Mouse (Mus musculus): ENCODE measurements around the gene Ankrd55.

GRCm38 (mm10) chr13:112385040-112385439 is 96.8 kb downstream of the Ankrd55 start:
- TF ChIP-seq TCF12 (IDR thresholded peaks at IDR 0.05; ENCODE audit: low read depth, low read length) (no peak), POLR2AphosphoS2 (IDR thresholded peaks at IDR 0.05; ENCODE audit: low read length) (no peak), USF1 (IDR thresholded peaks at IDR 0.05; ENCODE audit: low read depth, low read length) (no peak), UBTF (IDR thresholded peaks at IDR 0.05; ENCODE audit: borderline replicate concordance, insufficient read depth, low read depth, low read length) (no peak), GABPA (IDR thresholded peaks at IDR 0.05; ENCODE audit: low read depth, low read length) (no peak), POLR2A (IDR thresholded peaks at IDR 0.05; ENCODE audit: control insufficient read depth in 1 of 2, insufficient read depth in 1 of 2, low read depth in 1 of 2, low read length in 2 of 2, poor library complexity in 1 of 2) (no peak), CTCF (IDR thresholded peaks at IDR 0.05 in 2 of 3, conservative IDR thresholded peaks at IDR 0.05 in 1 of 3; ENCODE audit: control insufficient read depth in 1 of 3, insufficient read depth in 1 of 3, low read depth in 2 of 3, low read length in 3 of 3, poor library complexity in 1 of 3, severe bottlenecking in 1 of 3) (no peak), ZC3H11A (IDR thresholded peaks at IDR 0.05; ENCODE audit: low read depth, low read length) (no peak)
